Mouse (Mus musculus): ENCODE measurements around the gene Syngr2. TPM values are rescaled to one million over a fixed set of nuclear protein-coding genes. Genes with fewer than 3 reads are reported as not detected.
"Not testable (repeated sequence)": the region's sequence is repeated elsewhere in the genome, so short reads cannot be mapped to it uniquely, and the experiment has no call there.

Syngr2 gene
- total RNA-seq, 4 experiments from 2014 or later = 123 to 137 (median 131) TPM

DNA sequence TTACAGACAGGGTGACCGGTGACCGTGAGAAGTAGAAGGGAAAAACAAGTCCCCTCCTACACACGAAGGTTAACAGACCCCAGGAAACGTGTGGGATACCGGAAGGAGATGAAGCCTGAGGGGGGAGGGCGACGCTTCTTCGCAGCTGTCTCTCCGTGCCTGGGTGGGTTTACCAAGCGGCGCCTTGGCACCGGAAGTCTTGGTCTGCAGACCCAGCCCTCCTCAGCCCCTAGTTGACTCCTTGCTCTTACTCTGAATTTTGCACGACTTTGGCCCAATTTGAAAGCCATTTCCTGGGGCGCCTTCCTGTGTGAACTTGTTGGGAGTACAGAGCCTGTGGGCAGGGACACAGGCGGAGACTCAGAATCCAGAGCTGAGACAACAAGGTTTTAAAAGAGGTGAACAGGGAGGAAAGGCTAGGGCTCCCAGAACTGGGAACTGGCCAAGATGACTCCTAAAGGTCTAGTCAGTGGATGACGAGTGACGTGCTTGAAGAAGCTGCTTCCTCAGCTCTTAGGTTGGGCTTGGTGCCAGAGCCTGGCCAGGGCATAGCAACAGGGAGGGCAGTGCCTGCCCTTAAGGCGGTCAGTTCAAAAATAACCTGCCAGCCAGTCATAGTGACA, 28.2 kb upstream of the Syngr2 start:
- peak; percentile 77 for DNase-seq (ENCODE audit: low spot score)

DNA sequence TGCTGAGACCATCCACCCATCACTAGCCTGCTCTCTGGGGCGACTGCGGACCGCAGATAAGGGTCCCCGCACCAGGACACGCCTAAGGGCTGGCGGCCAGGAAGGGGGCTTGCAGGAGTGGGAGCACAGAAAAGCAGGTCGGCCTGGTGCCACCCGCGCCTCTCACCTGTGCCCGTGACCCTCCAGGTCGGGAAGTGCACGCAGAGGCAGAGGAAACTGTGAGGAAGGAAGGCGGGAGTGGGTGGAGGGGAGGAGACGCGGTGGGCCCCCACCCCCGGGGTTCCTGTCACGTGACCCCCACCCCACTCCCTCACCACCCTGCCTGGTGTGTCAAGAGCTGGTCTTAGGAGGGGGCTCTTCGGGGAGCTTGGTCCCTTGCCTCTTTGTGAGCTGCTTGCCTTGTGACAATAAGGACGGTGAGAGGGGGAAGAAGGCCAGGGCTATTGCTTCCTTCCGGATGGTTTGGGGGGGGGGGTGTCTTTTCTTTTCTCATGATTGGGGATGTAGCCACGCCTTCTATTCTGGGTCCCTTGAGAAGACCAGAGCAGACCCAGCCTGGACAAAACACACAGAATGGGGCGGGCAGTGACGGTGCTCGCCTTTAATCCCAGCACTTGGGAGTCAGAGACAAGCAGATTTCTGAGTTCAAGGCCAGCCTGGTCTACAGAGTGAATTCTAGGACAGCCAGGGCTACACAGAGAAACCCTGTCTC, 27.3 kb upstream of the Syngr2 start, which contains the start of the genes Tmc8 and Tmc6:
TSS of gene Tmc8 (plus strand) at position 84 of the 712 bp plus-strand sequence.
TSS of gene Tmc6 (minus strand) at position 206 of the 712 bp plus-strand sequence.
- peak; percentile 71 for DNase-seq (ENCODE audit: low spot score)

DNA sequence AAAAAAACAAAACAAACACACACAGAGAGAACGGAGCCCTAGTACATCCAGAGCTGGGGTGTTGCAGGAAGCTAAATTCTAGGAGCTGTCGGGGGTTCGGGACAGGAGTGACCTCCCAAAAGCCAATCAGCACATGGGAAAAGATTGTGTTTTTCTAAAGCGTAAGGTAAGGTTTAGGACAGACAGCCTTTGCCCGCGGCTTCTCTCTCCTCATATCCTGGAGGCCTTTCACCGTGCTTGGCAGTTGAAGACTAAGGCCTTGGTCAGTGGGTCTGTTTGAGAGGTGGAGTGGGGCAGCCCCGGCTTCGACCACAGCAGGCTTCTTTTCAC, 26.8 kb upstream of the Syngr2 start:
- DNase-seq (ENCODE audit: low spot score) = no peak

DNA sequence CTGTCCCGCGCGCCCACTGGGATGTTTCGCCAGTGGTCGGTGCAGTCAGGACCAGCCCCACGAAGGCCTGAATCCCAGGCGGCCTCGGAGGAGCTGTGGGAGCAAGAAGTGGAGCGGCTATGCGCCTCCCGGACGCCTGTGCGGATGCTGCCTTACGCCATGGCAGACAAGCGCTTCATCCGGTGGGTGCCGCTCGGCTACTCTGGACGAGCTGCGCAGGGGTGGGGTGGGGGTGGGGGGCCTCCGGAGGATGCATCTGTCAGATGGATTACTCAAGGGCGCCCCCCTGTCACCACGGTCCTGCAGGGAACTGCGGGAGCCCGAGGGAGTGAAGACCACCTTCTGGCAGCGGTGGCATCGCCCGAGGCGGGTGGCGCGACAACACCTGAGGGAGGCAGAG, 26.4 kb upstream of the Syngr2 start:
- DNase-seq (ENCODE audit: low spot score) = peak; percentile 59

DNA sequence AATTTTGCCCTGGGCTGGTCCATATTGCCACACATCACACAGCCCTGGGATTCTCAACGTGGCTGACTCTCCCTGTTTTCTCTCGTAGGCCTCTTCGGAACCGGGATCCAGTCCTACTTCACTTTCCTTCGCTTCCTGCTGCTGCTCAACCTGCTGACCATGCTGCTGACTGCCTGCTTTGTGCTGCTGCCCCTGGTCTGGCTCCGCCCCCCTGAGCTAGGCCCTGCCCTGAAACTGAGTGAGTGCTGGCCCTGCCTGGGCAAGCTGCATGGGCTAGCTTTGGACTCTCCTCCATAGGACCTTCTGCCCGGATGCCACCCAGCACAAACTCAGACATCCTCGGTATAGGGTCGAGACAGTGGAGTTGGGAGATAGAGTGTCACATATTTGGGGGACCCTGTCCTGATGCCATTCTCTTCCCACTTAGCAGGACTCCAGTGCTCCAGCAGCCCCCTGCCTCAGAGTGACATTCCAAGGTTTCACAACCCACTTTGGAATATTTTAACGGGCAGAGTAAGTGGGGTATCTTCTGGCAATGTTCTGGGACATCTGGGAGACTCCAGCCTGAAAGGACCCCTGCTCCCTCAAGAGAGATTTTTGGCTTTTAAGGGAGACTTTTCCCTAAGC, 25.7 kb upstream of the Syngr2 start:
- no peak for DNase-seq (ENCODE audit: low spot score)

DNA sequence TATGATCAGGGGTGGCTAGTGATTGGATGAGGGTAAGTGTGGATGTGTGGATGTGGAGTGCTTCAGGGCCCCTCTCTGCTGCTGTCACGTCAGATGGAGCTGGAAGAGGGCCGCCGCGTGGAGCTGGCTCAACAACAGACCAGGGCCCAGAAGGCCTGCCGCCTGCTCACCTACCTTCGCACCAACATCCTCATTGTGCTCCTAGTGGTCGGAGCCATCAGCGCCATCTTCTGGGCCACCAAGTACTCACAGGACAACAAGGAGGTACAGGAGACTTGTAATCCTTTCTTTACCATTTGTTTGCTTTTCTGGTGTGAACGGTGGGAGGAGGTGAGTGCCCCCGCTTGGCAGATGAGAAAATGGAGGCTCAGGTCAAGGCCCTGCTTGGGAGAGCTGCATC, 23.2 kb upstream of the Syngr2 start:
- no peak for DNase-seq (ENCODE audit: low spot score)

DNA sequence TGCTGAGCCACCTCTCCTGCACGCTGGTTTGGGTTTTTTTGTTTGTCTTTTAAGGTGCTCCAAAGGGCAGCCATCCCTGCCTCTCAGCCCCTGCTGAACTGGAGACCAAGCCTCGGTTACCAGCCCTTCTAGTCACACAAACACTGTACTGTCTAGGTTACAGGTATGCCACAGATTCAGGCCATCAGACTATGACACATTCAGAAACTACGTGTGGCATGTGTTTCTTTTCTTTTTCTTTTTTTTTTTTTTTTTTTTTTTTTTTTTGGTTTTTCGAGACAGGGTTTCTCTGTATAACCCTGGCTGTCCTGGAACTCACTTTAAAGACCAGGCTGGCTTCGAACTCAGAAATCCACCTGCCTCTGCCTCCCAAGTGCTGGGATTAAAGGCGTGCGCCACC, 21.0 kb upstream of the Syngr2 start:
- DNase-seq (ENCODE audit: low spot score) = not testable (repeated sequence)

DNA sequence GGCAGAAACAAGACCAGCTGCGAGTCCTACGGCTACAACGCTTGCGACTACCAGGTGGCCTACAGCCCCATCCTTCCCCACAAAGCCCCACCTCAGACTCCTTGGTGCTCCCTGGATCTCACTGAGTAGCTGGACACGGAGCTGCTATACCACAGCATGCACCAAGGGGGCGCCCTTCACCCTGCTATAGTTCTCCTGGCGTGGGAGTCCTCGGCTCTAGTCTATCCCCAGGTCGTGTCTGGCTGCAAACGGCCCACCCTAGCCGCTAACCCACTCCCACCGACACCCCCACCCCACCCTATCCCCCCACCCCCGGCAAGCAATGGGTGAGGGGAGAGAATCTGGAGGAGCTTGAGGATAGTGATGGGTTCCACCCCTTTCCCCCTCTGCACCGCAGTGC, 19.2 kb upstream of the Syngr2 start:
- peak; percentile 62 for DNase-seq (ENCODE audit: low spot score)

DNA sequence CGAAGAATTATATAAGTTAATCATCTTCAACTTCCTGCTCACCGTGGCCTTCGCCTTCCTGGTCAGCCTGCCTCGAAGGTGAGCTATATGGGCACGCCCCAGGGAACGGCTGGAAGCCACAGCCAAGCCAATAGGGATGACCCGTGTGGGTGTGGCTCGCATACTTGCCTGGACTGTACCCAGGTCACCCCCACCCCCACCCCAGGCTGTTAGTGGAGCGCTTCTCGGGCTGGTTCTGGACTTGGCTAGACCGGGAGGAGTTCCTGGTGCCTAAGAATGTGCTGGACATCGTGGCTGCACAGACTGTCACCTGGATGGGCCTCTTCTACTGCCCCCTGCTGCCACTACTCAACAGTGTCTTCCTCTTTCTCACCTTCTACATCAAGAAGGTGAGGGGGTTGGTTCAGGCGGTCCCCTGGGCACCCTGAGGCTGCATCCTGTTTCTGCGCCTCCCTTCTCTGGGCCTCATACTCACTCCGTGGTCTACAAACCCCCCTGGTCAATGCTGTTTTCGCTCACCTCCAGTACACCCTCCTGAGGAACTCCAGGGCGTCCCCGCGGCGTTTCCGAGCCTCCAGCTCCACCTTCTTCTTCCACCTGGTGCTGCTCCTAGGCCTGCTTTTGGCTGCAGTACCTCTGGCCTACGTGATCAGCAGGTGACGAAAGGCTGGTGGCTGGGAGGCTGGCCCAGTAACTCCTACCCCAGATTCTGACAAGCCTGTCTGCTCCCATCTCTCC, 18.6 kb upstream of the Syngr2 start:
- DNase-seq (ENCODE audit: low spot score) = no peak

DNA sequence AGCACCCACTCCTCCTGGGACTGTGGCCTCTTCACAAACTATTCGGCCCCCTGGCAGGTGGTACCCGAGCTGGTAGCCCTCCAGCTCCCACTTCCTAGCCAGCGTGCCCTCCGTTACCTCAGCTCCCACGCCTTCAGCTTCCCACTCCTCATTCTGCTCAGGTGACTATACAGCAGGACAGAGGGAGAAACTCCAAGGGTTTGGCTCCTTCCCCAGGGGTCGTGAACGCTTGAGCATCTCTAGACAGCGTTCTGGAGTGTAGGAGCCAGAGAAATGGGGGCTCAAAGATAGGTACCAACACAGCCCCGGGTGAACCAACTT, 18.1 kb upstream of the Syngr2 start:
- DNase-seq (ENCODE audit: low spot score) = no peak

DNA sequence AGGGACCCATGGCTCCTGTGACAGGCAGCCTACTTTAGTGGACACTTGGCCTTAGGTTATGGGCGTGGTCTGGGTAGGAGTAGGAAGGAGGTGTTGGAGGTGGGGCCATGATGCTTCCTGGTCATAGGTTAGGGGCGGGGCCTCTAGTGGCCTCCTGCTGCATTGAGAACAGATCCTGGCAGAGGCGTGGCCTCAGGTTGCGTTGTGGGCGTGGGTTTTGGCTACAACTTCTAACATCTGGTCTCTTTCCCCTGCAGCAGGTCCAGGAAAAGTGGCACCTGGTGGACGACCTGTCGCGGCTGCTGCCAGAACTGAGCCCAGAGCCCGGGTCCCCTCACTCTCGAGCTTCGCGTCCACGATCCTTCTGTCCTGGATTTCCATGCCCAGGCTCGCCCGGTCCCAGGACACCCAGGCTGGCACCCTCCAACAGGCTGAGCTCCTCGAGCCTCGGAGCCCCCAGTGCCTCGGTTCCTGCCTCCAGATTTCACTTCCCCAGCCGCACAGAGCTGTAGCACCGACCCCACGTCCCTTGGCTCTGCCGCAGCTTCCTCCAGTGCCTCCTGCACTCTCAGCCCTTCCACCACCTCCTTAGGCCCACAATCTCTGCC, 17.1 kb upstream of the Syngr2 start:
- DNase-seq (ENCODE audit: low spot score) = no peak

DNA sequence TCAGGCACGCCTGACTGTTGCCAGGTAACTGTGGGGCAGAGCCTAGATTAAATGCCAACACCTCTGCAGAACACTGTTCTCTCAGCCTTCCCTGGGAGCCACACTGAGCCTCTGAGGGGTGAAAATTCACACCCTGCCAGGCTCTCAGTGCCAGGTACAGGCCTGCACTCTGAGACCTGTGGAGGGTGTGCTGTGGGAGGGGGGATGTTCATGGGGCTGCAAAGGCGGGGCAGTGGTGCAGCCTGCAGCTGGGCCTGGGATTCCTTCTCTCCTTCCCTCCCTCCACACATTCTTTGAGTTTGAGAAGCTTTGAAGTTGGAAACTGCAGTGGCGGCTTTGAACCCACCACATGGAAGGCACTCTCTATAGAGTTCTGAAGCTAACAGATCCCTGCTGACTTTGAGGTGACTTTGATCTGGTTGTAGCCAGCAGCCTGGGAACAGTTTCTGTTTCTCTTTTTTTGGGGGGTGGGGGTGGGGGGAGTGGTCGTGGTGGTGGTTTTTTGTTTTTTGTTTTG, 15.4 kb upstream of the Syngr2 start:
- DNase-seq (ENCODE audit: low spot score) = no peak

DNA sequence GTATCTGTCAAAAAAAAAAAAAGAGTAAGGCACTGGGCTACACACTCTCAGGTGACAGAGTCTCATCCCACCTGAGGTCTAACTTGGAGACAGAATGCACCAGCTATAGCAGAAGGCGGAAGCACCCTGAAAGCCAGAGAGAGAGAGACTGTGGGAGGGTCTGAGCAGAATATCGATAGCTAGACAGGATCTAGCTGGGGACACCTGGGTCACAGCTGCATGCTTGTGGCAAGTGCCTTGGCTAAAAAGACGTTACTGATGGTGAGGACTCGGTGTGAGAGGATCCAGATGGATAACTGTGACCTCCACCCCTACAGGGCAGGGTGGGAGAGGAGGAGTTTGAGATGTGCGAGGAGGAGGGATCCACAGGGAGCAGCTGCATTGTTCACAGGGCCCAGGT, 12.5 kb upstream of the Syngr2 start:
- DNase-seq (ENCODE audit: low spot score) = no peak

DNA sequence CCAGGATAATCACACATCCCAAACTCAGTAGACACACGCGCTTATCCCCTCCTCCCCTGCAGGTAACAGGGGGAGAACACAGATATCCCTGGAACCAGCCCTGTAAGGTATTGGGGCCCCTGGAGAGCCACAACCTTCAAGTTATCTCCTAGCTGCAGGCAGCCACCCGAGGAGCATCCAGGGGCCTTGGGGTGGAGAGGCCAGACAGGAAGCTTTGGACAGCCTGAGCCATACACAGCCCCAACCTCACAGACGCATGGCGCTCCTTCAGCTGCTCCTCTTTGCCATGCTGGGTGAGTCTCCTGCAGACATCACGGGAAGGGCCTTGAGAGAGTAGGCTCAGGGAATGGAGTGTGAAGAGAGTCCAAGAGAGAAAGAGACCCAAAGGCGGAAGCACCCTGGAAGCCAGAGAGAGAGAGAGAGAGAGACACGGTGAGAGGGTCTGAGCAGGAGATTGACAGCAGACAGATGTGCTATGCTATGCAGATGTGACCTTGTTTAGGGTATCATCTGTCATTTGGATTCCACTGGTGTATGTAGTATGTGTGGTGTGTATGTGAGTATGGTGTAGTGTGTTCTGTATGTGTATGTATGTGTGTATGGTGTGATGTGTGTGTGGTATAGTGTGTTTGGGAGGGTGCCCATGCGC, 11.8 kb upstream of the Syngr2 start, which contains the start of gene 6030468B19Rik:
TSS of gene 6030468B19Rik (plus strand) at position 150 of the 649 bp plus-strand sequence.
- no peak for DNase-seq (ENCODE audit: low spot score)

DNA sequence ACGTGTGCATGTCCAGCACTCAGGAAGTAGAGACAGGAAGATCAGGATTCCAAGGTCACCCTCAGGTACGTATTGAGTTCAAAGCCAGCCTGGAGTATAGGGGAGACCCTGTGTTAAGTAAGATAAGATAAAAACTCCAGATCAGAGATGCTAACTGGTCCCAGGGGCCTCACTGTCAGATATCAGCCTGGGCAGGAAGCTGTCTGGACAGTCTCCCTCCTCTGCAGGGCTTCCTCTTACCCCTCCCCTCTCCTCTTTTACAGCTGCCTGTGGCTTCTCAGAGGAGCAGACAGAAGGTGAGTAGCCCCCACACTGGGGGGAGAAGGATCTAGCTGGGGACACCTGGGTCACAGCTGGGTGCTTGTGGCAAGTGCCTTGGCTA, 11.3 kb upstream of the Syngr2 start:
- DNase-seq (ENCODE audit: low spot score) = no peak

DNA sequence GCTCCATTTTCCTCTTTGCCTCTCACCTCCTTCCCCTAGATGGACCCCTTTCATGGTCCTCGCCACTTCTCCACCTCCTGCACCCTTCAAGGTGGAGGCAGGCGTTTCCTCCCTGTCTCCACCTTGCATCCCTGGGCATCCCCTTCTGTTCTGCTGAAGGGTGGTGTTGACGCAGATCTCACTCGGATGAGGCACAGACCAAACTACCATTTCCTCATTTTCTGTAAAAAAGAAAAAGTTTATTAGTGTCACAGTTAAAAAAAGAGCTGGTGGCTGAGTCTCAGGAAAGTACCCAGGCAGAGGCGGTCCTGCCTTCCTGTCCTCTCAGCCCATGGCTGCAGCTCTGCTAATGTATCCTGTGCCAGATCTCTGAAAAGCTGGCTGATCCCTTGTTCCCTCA, 10.3 kb upstream of the Syngr2 start:
- no peak for DNase-seq (ENCODE audit: low spot score)

DNA sequence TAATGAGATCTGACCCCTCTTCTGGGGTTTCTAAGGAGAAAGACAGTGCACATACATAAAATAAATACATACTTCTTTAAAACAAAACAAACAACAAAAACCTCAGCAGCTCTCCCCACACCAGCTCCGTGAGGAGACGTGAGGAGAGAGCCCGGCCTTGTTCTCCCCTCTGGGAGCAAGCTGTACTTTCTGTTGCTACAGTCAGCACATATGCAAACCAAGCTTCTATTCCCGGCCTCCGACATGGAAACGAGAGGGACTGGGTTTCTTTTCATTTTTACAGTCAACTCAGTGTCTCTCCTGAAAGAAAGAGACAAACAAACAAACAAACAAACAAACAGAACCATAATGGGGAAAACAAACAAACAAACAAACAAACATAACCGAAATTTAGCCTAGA, 9.4 kb upstream of the Syngr2 start:
- DNase-seq (ENCODE audit: low spot score) = no peak

DNA sequence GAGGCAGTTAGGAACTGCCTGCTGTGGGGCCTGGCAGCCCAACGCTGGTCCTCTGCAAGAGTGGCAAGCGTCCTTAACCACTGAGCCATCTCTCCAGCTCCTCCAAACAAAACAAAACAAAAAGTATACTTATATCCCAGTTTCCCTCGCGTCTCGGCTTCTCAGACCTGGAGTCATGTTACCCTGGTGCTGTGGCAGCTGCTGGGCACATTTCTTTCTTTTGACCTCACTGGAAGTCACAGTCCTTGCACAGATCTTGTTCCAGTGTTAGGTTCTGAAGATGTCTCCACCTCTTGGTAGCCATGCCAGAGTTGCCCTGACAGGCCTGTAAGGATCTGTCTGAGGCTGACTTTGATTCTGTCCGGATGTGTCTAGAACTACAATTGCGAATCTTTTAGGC, 7.8 kb upstream of the Syngr2 start:
- DNase-seq (ENCODE audit: low spot score) = no peak

DNA sequence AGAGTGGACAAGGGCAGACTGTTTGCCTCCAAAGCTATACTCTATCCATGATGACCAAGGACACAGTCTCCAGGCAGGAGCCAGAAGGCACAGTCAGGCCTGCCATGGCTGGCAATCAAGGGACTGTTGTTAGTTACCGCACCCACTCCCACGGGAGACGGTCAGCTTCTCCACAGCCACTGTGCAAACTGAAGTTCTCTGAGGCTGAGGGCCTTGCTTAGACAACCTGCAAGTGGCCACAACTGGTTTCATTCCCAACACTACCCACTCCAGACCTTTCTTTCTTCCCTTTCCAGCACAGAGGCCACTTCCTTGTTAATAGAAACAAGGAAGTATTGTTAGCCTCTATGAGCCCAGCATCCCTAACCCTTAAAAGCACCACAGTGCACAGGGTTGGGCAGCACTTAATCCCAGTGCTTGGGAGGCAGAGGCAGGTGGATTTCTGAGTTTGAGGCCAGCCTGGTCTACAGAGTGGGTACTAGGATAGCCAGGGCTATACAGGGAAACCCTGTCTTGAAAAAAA, 6.2 kb upstream of the Syngr2 start:
- DNase-seq (ENCODE audit: low spot score) = no peak

DNA sequence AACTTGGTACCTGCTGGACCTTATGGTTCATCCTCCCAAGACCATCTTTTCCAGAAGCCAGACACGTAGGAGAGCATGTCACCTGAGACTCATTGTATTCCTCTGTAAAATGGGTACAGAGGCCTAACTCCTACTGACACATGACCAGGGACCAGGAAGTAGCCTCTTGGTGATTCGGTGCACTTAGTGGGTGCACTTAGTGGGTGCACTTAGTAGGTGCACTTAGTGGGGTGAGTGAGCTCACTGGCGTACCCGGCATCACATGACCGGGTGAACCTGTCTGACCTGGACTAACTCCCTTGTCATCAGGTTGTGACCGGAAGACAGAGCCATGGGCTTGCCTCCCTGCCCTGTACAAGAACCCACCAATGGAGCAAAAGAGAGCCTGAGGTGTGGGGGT, 2.7 kb upstream of the Syngr2 start:
- no peak for DNase-seq (ENCODE audit: low spot score)

DNA sequence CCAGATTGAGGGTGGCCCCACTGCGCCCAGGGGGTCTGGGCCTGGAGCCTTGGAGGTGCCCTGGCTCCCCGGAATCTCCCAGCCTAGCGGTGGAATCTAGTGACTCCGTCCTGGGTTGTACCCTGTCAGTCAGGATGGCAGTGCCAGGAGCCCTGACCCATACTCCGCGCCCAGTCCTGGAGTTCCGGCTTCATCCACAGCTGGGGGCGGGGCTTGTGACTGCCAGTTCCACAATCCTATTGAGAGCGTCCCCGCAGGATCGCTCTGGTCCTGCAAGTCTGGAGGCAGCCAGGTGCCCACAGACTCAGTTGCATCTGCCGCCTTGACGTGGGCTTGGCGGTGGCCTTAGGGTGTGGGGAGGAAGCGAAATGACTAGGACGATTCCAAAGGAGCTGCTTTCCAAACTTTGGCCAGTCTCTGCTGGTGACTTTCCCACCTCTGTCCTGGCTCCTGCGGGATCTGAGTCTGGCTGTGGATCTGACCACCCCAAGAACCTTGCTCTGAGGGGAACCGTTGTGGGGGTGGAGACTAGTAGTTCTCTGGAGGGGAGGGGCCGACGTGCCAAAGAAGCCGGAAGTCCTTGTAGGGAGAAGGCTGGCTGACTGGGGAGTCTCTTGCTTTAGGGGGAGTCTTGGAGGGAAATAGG, 1.1 kb downstream of the Syngr2 start:
- peak; percentile 86 for DNase-seq (ENCODE audit: low spot score)
